Mouse (Mus musculus) lung, postnatal 0 days (tissue): ENCODE measurements around the gene Cdkal1. TPM values are rescaled to one million over a fixed set of nuclear protein-coding genes. Genes with fewer than 3 reads are reported as not detected.

Source experiments
- ATAC-seq: fragments of 200-750 bp; cut with Nextera tagmentation; 2 replicates; pipeline ENCODE4 v1.8.0; 2017; ENCODE audit warnings: moderate library complexity
- DNase-seq: peaks from one replicate; pipeline ENCODE4 v3.0.0-alpha.2; 2016; ENCODE audit warnings: low spot score
- H3K27ac ChIP-seq: fragments of 300-500 bp; sonication (generic); 2 replicates; pipeline ENCODE4 v1.5.1; 2014; ENCODE audit warnings: antibody characterized with exemption, mild to moderate bottlenecking, low read length, mixed read lengths
- H3K27me3 ChIP-seq: fragments of 300-500 bp; sonication (generic); replicated peaks from 2 replicates; pipeline ENCODE4 v1.6.1; 2014; ENCODE audit warnings: low read length, mixed read lengths; ENCODE audit not compliant: insufficient read depth
- H3K36me3 ChIP-seq: fragments of 300-500 bp; sonication (generic); 2 replicates; pipeline ENCODE4 v1.6.1; 2014; ENCODE audit warnings: low read length, mixed read lengths; ENCODE audit not compliant: insufficient read depth
- H3K4me1 ChIP-seq: fragments of 300-500 bp; sonication (generic); 2 replicates; pipeline ENCODE4 v1.6.1; 2014; ENCODE audit warnings: antibody characterized with exemption, low read depth, low read length, mixed read lengths; ENCODE audit not compliant: insufficient read depth
- H3K4me2 ChIP-seq: fragments of 300-500 bp; sonication (generic); replicated peaks from 2 replicates; pipeline ENCODE4 v1.6.1; 2014; ENCODE audit warnings: low read depth, mild to moderate bottlenecking, low read length, moderate library complexity, mixed read lengths
- H3K4me3 ChIP-seq: fragments of 300-500 bp; sonication (generic); 2 replicates; pipeline ENCODE4 v1.5.1; 2014; ENCODE audit warnings: low read depth, low read length
- H3K9ac ChIP-seq: fragments of 300-500 bp; sonication (generic); replicated peaks from 2 replicates; pipeline ENCODE4 v1.6.1; 2014; ENCODE audit warnings: low read depth, mild to moderate bottlenecking
- H3K9me3 ChIP-seq: fragments of 300-500 bp; sonication (generic); 2 replicates; pipeline ENCODE4 v1.6.1; 2016; ENCODE audit warnings: low read length, mixed read lengths
- CTCF ChIP-seq: IDR thresholded peaks from 2 replicates; pipeline ENCODE4 v1.5.1; 2016; ENCODE audit warnings: antibody characterized with exemption, mild to moderate bottlenecking
- EP300 ChIP-seq: IDR thresholded peaks from 2 replicates; pipeline ENCODE4 v1.6.1; 2016; ENCODE audit warnings: antibody characterized with exemption, mild to moderate bottlenecking, control low read depth
- WGBS: fragments of 180-500 bp; shearing (Covaris S2); extraction: QIAGEN DNeasy Blood & Tissue Kit; methylation state at CpG from one replicate; pipeline ENCODE4 v1.1.7; 2014; 5-methylcytosine and 5-hydroxymethylcytosine counted together
- polyA plus RNA-seq: library from polyadenylated mRNA; unstranded; fragments of >200 nt; fragmentation: Nextera tagmentation; extraction: Ambion mirVana; gene quantifications from 2 replicates; pipeline ENCODE4 v1.2.1, GENCODE M21; 2015

The Cdkal1 gene
- polyA plus RNA-seq, 1 experiment from 2014 or later: 14.7 TPM

DNA sequence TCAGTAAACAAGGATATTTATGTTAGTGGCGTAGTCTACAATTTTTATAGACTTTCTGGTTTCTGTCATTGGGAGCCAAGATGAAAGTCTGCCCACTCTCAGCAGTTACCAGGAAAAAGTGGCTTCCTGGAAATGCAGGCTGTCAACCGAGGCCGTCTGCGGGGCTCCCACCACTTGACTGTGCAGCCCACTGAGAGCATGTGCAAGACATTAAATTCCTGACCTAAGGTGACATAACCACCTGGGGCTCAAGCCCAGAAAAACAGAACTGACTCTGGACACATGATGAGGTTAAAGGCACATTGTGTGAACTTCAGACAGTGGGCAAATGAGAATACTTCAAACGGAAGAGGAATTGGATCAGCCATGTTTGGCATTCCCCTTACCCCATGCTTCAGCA, 450.2 kb downstream of the Cdkal1 start:
- Histone ChIP-seq H3K27ac (no peak overlapping the region), H3K9me3 (no peaks in the 10 kb centered on the region), H3K4me3 (no peak overlapping the region), H3K9ac (no peak overlapping the region), H3K36me3 (no peaks in the 10 kb centered on the region), H3K4me2 (no peak overlapping the region), H3K27me3 (no peaks in the 10 kb centered on the region), H3K4me1 (no peaks in the 10 kb centered on the region)
- 57% methylated on average over 5 of the region's 5 CpGs for WGBS
- TF ChIP-seq EP300 (no peak), CTCF (no peak)
- ATAC-seq (no peak), DNase-seq (no peak)

DNA sequence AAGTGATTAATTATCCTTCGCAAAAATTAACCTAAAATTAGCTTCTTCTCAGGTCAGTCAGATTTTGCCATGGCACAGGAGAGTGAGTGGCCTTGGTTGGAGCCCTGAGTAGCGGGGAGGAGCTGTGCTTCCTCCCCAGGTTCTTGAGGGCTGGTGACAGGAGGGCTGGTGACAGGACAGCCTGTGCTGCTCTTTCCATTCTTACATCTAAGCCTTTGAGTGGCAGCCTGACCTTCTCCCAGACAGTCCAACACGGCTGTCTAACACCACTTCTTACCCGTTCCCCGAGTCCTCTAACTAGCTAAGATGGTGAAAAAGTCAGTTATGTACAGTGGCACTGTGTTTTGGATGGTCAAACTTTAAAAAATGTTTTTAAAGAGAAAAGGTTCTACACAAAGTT, 452.3 kb downstream of the Cdkal1 start:
- no peaks in the 10 kb centered on the region for H3K36me3 ChIP-seq
- H3K9ac ChIP-seq: no peak overlapping the region
- H3K27ac ChIP-seq: no peak overlapping the region
- H3K4me2 ChIP-seq: no peak overlapping the region
- H3K4me3 ChIP-seq: no peak overlapping the region
- DNase-seq: no peak
- no peaks in the 10 kb centered on the region for H3K4me1 ChIP-seq
- WGBS: 62% methylated on average over 5 of the region's 5 CpGs
- TF ChIP-seq EP300: no peak
- TF ChIP-seq CTCF: no peak
- H3K27me3 ChIP-seq: no peaks in the 10 kb centered on the region
- no peak; the same call in 1 of the 2 replicates for ATAC-seq
- H3K9me3 ChIP-seq: no peaks in the 10 kb centered on the region

DNA sequence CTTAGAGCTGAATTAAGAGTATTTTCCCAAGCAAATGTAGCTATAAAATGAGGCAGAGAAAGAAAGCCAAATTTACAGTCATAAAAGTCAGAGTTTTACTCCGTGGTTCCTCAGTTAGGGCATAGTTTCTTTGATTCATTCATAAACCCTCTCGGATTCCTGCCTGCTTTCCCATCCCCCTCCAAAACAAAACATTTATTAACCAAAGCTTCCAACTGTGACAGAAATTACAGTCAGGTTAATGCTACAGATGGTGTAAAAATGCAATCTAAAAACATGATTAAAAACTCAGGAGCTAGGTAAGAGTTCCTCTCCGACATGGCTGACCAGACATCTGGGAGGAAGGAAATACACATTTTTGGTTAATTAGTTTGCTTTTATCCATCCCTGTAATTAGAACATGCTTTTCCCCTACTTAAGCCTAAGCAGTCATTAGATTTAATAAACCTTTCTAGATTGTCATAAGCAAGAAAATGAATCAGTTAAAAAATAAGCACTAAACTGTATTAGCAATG, 452.9 kb downstream of the Cdkal1 start:
- Histone ChIP-seq H3K36me3 (no peaks in the 10 kb centered on the region), H3K9me3 (no peaks in the 10 kb centered on the region), H3K27ac (no peak overlapping the region), H3K27me3 (no peaks in the 10 kb centered on the region), H3K4me2 (no peak overlapping the region), H3K9ac (no peak overlapping the region), H3K4me3 (no peak overlapping the region), H3K4me1 (no peaks in the 10 kb centered on the region)
- 70% methylated on average over 3 of the region's 3 CpGs for WGBS
- ATAC-seq (no peak), DNase-seq (no peak)
- TF ChIP-seq CTCF: no peak
- no peak for TF ChIP-seq EP300

DNA sequence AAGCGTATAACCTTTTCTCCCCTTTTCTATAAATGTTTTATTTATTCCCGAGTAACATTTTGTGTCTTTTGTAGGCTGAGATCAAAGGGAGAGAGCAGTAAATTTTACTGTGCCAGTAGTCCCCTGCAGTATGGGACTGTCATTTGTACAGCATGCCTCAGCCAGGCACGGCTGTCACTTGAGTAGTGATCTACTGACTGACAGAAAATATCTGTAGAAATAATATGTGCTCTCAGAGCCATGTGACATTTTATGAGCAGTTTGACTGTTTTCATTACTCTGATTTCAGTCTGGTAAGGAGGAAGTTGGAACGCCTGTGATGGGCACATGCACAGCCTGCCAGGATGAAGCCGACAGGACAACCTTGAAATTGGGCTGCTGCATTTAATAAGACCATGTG, 455.6 kb downstream of the Cdkal1 start:
- DNase-seq: no peak
- Histone ChIP-seq H3K9me3 (no peaks in the 10 kb centered on the region), H3K9ac (no peak overlapping the region), H3K4me3 (no peak overlapping the region), H3K4me2 (no peak overlapping the region), H3K36me3 (no peaks in the 10 kb centered on the region), H3K27me3 (no peaks in the 10 kb centered on the region), H3K4me1 (no peaks in the 10 kb centered on the region), H3K27ac (no peak overlapping the region)
- TF ChIP-seq EP300 (no peak), CTCF (no peak)
- WGBS: 58% methylated on average over 5 of the region's 5 CpGs
- ATAC-seq: no peak

DNA sequence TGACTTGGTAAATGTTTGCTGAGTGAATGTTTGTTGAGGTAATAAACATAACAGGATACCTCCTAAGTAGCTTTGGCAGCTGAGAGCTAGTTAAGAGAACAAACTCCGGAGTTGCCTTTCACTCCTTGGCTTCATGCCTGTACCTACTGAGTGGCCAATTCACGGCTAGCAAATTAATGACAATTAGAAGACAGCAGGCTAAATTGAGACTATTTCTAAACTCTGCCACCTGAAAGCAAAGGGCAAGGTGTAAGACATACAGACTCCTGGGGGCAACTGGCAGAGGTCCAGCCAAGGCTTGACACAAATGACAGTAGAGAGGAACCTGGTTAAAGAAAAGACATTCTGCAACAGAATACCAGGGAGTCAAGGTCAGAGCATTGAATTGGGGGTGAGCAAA, 457.0 kb downstream of the Cdkal1 start:
- no peak overlapping the region for H3K4me2 ChIP-seq
- no peak for TF ChIP-seq CTCF
- TF ChIP-seq EP300: no peak
- no peak overlapping the region for H3K27ac ChIP-seq
- no peak overlapping the region for H3K4me3 ChIP-seq
- no peak for DNase-seq
- no peaks in the 10 kb centered on the region for H3K36me3 ChIP-seq
- no peak overlapping the region for H3K9ac ChIP-seq
- no peaks in the 10 kb centered on the region for H3K4me1 ChIP-seq
- H3K27me3 ChIP-seq: no peaks in the 10 kb centered on the region
- H3K9me3 ChIP-seq: no peaks in the 10 kb centered on the region
- WGBS: 50% methylated on average over 2 of the region's 2 CpGs
- ATAC-seq: no peak

DNA sequence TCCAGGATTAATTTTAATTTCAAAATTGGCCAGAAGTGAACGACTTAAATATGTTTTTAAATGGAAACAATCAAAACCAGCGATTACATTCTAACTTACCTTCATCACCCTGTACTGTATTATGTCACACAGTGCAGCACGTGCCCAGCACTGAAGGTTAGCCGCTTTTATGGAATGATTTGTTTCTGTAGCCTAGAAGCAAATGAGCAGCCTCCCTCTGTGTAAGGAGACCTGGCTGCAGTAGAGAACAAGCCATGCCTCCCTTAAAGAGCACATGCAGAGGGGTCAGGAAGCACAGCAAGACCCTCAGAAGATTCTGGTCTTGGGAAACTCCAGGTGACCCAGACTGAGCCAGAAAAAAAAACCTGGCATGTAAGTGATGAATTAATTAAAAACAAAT, 459.8 kb downstream of the Cdkal1 start:
- Histone ChIP-seq H3K4me1 (no peaks in the 10 kb centered on the region), H3K27ac (no peak overlapping the region), H3K27me3 (no peaks in the 10 kb centered on the region), H3K9ac (no peak overlapping the region), H3K36me3 (no peaks in the 10 kb centered on the region), H3K4me3 (no peak overlapping the region), H3K4me2 (no peak overlapping the region), H3K9me3 (no peaks in the 10 kb centered on the region)
- DNase-seq (no peak), ATAC-seq (no peak)
- TF ChIP-seq EP300 (no peak), CTCF (no peak)
- WGBS: 90% methylated on average over 4 of the region's 4 CpGs

DNA sequence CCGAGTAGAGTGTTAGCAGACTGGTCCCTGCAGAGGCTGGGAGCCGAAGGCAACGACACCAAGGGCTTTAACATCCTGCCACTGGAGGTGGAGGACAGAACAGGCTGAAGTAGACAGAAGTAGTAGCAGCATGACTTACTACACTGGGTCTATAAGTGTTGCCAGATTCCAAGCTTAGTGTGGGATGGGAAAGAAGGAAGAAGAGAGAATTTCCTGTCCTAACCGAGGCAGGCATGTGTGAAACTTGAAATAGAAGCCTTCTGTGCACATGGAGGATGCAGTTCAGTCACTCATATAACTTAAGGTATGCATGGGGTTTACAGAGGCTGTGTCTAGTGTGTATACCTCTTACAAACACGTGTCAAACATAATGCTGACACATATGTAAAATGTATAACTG, 465.4 kb downstream of the Cdkal1 start:
- no peaks in the 10 kb centered on the region for H3K4me1 ChIP-seq
- H3K9me3 ChIP-seq: no peaks in the 10 kb centered on the region
- ATAC-seq: no peak
- H3K36me3 ChIP-seq: no peaks in the 10 kb centered on the region
- WGBS: 77% methylated on average over 5 of the region's 5 CpGs
- no peak overlapping the region for H3K9ac ChIP-seq
- DNase-seq: no peak
- H3K4me2 ChIP-seq: no peak overlapping the region
- no peak overlapping the region for H3K27ac ChIP-seq
- H3K4me3 ChIP-seq: no peak overlapping the region
- no peak for TF ChIP-seq EP300
- TF ChIP-seq CTCF: no peak
- H3K27me3 ChIP-seq: no peaks in the 10 kb centered on the region
